Mouse (Mus musculus) bone marrow, adult 2 months (tissue): ENCODE results near the gene Ryr3.
A peak's percentile ranks its signal among the peaks of the same experiment; 100 is the strongest.

Experiments
- CTCF ChIP-seq: fragments of 200-500 bp; IDR thresholded peaks from 2 replicates; pipeline ENCODE4 v1.5.1; 2011; ENCODE audit warnings: low read length, control low read depth; ENCODE audit not compliant: control insufficient read depth, insufficient read depth
- POLR2A ChIP-seq: fragments of 200-500 bp; IDR thresholded peaks from 2 replicates; pipeline ENCODE4 v1.6.1; 2011; ENCODE audit warnings: low read depth, mild to moderate bottlenecking, control low read depth, low read length, borderline replicate concordance; ENCODE audit not compliant: control insufficient read depth

DNA sequence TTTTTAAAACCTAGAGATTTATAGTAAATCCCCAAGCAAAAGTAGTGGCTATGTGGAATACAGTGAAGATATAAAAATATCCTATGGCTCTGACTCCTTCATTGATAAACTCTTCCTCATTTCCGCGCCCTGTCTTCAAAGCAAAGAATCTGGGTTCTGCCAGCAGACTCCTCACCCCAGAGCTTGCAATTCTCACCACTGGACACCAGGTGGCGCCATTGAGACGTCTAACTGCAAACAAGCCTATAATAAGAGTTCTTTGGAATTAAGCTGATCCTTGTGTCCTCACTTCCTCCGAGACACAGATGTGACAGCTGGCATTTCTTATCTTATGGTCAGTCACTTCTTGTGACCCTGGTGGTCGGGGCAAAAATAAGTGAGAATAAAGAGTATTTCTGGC is 442.1 kb downstream of the Ryr3 start:
- TF ChIP-seq POLR2A (no peak), CTCF (peak; percentile 74)
